Mouse (Mus musculus) heart, embryonic 15.5 days (tissue): ENCODE measurements around the gene Glp2r. TPM values are rescaled to one million over a fixed set of nuclear protein-coding genes. Genes with fewer than 3 reads are reported as not detected.

Experiments used
- ATAC-seq: fragments of 200-750 bp; cut with Nextera tagmentation; replicated peaks from 2 replicates; pipeline ENCODE4 v1.8.0; 2017; ENCODE audit warnings: low read depth, moderate TSS enrichment; ENCODE audit not compliant: insufficient number of reproducible peaks, insufficient read depth, low FRiP score
- H3K27ac ChIP-seq: fragments of 300-500 bp; sonication (generic); 2 replicates; pipeline ENCODE4 v1.5.1; 2015; ENCODE audit warnings: mild to moderate bottlenecking, inconsistent platforms
- H3K27me3 ChIP-seq: fragments of 300-500 bp; sonication (generic); 2 replicates; pipeline ENCODE4 v1.6.1; 2015; ENCODE audit warnings: inconsistent platforms
- H3K36me3 ChIP-seq: fragments of 300-500 bp; sonication (generic); 2 replicates; pipeline ENCODE4 v1.6.1; 2015; ENCODE audit warnings: mild to moderate bottlenecking, inconsistent platforms
- H3K4me1 ChIP-seq: fragments of 300-500 bp; sonication (generic); replicated peaks from 2 replicates; pipeline ENCODE4 v1.6.1; 2015; ENCODE audit warnings: inconsistent platforms
- H3K4me2 ChIP-seq: fragments of 300-500 bp; sonication (generic); 2 replicates; pipeline ENCODE4 v1.6.1; 2015; ENCODE audit warnings: inconsistent platforms, mild to moderate bottlenecking, moderate library complexity
- H3K4me3 ChIP-seq: fragments of 300-500 bp; sonication (generic); 2 replicates; pipeline ENCODE4 v1.5.1; 2015; ENCODE audit warnings: mild to moderate bottlenecking, inconsistent platforms
- H3K9ac ChIP-seq: fragments of 300-500 bp; sonication (generic); 2 replicates; pipeline ENCODE4 v1.6.1; 2015; ENCODE audit warnings: mild to moderate bottlenecking, inconsistent platforms
- H3K9me3 ChIP-seq: fragments of 300-500 bp; sonication (generic); replicated peaks from 2 replicates; pipeline ENCODE4 v1.6.1; 2016; ENCODE audit warnings: inconsistent platforms
- WGBS: fragments of 180-500 bp; shearing (Covaris S2); methylation state at CpG from one replicate; pipeline ENCODE4 v1.1.7; 2015; ENCODE audit warnings: mixed read lengths; 5-methylcytosine and 5-hydroxymethylcytosine counted together
- polyA plus RNA-seq: library from polyadenylated mRNA; unstranded; fragments of >200 nt; fragmentation: Nextera tagmentation; extraction: Ambion mirVana; gene quantifications from 2 replicates; pipeline ENCODE4 v1.2.1, GENCODE M21; 2015

Glp2r gene
- polyA plus RNA-seq = not detected in 2 replicates

- H3K4me2 ChIP-seq = no peak within 1 kb of the TSS
- H3K9me3 ChIP-seq = no peaks in the 10 kb centered on the region
- no peak within 1 kb of the TSS for H3K4me3 ChIP-seq
- no peaks in the 10 kb centered on the region for H3K27me3 ChIP-seq
- no peak within 1 kb of the TSS for H3K9ac ChIP-seq
- no peak within 1 kb of the TSS for H3K27ac ChIP-seq
- 70% methylated on average over 14 of the region's 14 CpGs for WGBS
- H3K36me3 ChIP-seq = no peaks in the 10 kb centered on the region
- H3K4me1 ChIP-seq = no peaks in the 10 kb centered on the region; the same call in 1 of the 2 replicates
- no peak for ATAC-seq
These were observed at the start of gene Glp2r for GRCm38 (mm10) chr11:67771053-67771452. Glp2r (minus strand) TSS chr11:67771153.

DNA sequence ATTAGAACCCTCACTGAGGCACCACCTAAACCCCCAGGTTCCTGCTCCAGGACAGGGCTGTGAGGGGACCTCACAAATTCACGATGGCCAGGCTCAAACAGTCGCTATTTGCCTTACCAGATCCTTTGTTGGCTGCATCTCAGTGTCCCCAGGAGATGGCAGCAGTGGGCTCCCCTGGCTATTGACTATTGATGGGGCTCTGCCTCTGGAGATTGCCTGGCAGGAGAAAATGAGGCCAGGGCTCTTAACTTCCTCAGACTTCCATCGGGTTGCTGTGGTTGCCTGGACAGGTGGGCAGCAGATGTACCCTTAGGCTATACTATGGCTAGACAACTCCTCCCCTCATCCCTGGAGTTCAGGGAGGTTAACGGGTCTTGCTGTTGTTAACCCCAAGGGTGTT, 49.3 kb upstream of the Glp2r start:
- H3K27ac ChIP-seq = no peak overlapping the region
- no peak overlapping the region for H3K9ac ChIP-seq
- no peaks in the 10 kb centered on the region for H3K27me3 ChIP-seq
- no peak overlapping the region for H3K4me3 ChIP-seq
- no peaks in the 10 kb centered on the region for H3K36me3 ChIP-seq
- WGBS = 25% methylated on average over 4 of the region's 4 CpGs
- peak overlapping the region; percentile 58 for H3K4me2 ChIP-seq
- no peaks in the 10 kb centered on the region for H3K9me3 ChIP-seq
- peaks cover 3% of the 10 kb centered on the region; the same call in 1 of the 2 replicates for H3K4me1 ChIP-seq
- ATAC-seq = no peak

DNA sequence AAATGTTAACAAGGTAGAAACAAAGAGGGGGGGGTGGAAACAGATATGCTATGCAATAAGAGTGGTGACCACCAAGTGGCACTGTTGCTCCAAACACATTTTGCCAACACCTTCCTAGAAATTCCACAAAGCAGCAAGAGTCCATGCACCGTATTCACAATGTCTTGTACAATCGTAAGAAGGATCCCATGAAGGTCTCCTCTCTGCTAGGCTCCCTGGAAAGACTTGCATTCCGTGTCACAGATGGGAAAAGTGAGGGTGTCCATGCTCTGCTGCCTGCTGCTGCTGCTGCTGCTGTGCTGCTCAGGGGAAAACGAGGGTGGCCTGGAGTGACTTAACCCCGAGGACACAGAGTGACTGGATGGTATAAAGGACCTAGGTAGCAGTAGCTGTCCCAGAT, 48.7 kb upstream of the Glp2r start:
- peaks cover 3% of the 10 kb centered on the region; the same call in 1 of the 2 replicates for H3K4me1 ChIP-seq
- no peak overlapping the region for H3K27ac ChIP-seq
- peak overlapping the region; percentile 35; the same call in 1 of the 2 replicates for H3K9ac ChIP-seq
- 0 out of 2 replicates have a peak overlapping the region, but pooled peaks have one; percentile 22 for H3K4me3 ChIP-seq
- 9% methylated on average over 5 of the region's 5 CpGs for WGBS
- H3K36me3 ChIP-seq = no peaks in the 10 kb centered on the region
- H3K9me3 ChIP-seq = no peaks in the 10 kb centered on the region
- no peak for ATAC-seq
- peak overlapping the region; percentile 58 for H3K4me2 ChIP-seq
- H3K27me3 ChIP-seq = no peaks in the 10 kb centered on the region

DNA sequence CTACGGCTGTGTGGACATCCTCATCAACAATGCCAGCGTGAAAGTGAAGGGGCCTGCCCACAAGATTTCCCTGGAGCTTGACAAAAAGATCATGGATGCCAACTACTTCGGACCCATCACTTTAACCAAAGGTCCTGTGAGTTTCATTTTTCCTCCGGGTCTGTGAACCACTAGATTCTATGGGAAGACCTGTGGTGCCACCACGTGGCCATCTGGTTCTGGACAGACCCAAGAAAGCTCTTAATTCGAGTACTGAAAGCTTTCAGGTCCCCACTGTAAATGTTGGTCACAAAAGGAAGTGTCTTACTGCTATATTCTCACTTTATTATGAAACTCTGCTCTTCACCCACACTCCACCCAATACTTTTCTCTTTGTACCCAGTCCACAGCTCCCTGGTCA, 40.6 kb upstream of the Glp2r start:
- Histone ChIP-seq H3K9me3 (no peaks in the 10 kb centered on the region), H3K27me3 (no peaks in the 10 kb centered on the region), H3K9ac (no peak overlapping the region), H3K27ac (no peak overlapping the region), H3K4me3 (no peak overlapping the region), H3K36me3 (no peaks in the 10 kb centered on the region), H3K4me1 (peaks cover 3% of the 10 kb centered on the region; the same call in 1 of the 2 replicates), H3K4me2 (no peak overlapping the region)
- ATAC-seq = no peak
- WGBS = 67% methylated on average over 6 of the region's 6 CpGs

- 57% methylated on average over 5 of the region's 5 CpGs for WGBS
- no peak for ATAC-seq
These were observed 37.1 kb upstream of the Glp2r start for GRCm38 (mm10) chr11:67808051-67808450.

GRCm38 (mm10) chr11:67806832-67807597, 36.1 kb upstream of the Glp2r start:
- Histone ChIP-seq H3K36me3 (no peaks in the 10 kb centered on the region), H3K9ac (no peak overlapping the region), H3K4me3 (no peak overlapping the region), H3K4me2 (no peak overlapping the region), H3K4me1 (peaks cover 3% of the 10 kb centered on the region), H3K27me3 (no peaks in the 10 kb centered on the region), H3K9me3 (no peaks in the 10 kb centered on the region), H3K27ac (no peak overlapping the region)
- 76% methylated on average over 11 of the region's 11 CpGs for WGBS
- no peak for ATAC-seq

More at GRCm38 (mm10) chr11:67808051-67808450, 37.1 kb upstream of the Glp2r start:
- Histone ChIP-seq H3K36me3 (no peaks in the 10 kb centered on the region), H3K27ac (no peak overlapping the region), H3K4me2 (no peak overlapping the region), H3K27me3 (no peaks in the 10 kb centered on the region), H3K4me3 (no peak overlapping the region), H3K4me1 (peaks cover 3% of the 10 kb centered on the region), H3K9me3 (no peaks in the 10 kb centered on the region), H3K9ac (no peak overlapping the region)

- Histone ChIP-seq H3K9me3 (no peaks in the 10 kb centered on the region), H3K36me3 (no peaks in the 10 kb centered on the region), H3K9ac (no peak overlapping the region), H3K4me3 (no peak overlapping the region), H3K4me2 (no peak overlapping the region), H3K27ac (no peak overlapping the region), H3K27me3 (no peaks in the 10 kb centered on the region), H3K4me1 (peaks cover 15% of the 10 kb centered on the region)
- ATAC-seq = no peak
- WGBS = 90% methylated on average over 1 of the region's 1 CpGs
These were observed 34.6 kb upstream of the Glp2r start for GRCm38 (mm10) chr11:67805538-67805937.

DNA sequence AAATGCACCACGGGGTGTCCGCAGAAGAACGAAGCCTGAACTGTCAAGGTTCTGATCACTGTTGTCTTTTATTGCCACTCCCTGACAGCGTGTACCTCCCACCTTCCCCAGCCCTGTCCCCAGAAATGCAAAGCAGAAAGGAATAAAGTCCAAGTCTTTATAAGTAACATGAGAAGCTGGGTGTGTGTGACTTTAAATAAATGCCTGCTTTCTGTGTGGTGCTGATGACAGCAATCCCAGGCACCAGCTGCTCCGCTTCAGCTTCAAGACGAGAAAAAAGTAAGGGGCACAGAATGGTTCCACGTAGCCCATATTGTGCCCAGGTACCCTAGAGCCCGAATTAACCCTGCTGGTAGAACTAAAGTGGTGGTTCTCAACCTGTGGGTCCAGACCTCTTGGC, 30.2 kb upstream of the Glp2r start:
- 39% methylated on average over 8 of the region's 8 CpGs for WGBS
- no peak for ATAC-seq
- Histone ChIP-seq H3K27me3 (no peaks in the 10 kb centered on the region), H3K36me3 (no peaks in the 10 kb centered on the region), H3K4me1 (peaks cover 38% of the 10 kb centered on the region), H3K9ac (no peak overlapping the region), H3K4me3 (no peak overlapping the region), H3K9me3 (no peaks in the 10 kb centered on the region), H3K4me2 (no peak overlapping the region), H3K27ac (no peak overlapping the region)

GRCm38 (mm10) chr11:67800130-67800723, 29.3 kb upstream of the Glp2r start:
- 0 out of 2 replicates have a peak overlapping the region, but pooled peaks have one; percentile 55 for H3K4me2 ChIP-seq
- no peak overlapping the region for H3K4me3 ChIP-seq

DNA sequence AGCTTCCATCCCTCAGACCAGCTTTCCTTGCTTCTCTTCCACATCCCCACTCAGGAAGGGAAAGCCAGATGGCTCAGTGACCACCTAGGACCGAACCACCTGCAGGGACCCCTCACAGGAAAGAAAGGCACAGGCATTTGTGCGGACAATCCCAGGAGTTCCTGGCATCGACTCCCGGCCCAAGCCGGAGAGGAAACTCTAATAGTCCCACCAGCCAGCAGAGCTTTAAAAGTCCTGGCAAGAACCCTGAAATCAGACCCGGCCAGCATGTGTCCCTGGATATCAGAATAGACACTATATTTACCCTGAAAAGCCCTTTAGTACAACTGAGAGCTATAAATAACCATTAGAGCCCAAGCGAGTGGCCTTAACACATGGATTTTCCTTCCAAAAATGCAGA, 27.0 kb upstream of the Glp2r start, which contains the start of gene Dhrs7c:
Gene Dhrs7c, plus strand, starts transcription at position 257 of the 400 bp plus-strand sequence.
- peak; percentile 70; the same call in 1 of the 2 replicates for ATAC-seq
- Histone ChIP-seq H3K27ac (peak within 1 kb of the TSS; percentile 74), H3K9me3 (no peaks in the 10 kb centered on the region), H3K27me3 (no peaks in the 10 kb centered on the region), H3K9ac (peak within 1 kb of the TSS; percentile 37; the same call in 1 of the 2 replicates), H3K4me1 (peaks cover 42% of the 10 kb centered on the region), H3K4me2 (peak within 1 kb of the TSS; percentile 55), H3K36me3 (no peaks in the 10 kb centered on the region), H3K4me3 (peak within 1 kb of the TSS; percentile 36)
- 31% methylated on average over 7 of the region's 7 CpGs for WGBS

More at GRCm38 (mm10) chr11:67800130-67800723, 29.3 kb upstream of the Glp2r start:
- no peak for ATAC-seq
- no peaks in the 10 kb centered on the region for H3K36me3 ChIP-seq
- no peaks in the 10 kb centered on the region for H3K27me3 ChIP-seq
- peaks cover 42% of the 10 kb centered on the region for H3K4me1 ChIP-seq
- H3K9me3 ChIP-seq = no peaks in the 10 kb centered on the region
- H3K27ac ChIP-seq = no peak overlapping the region
- no peak overlapping the region for H3K9ac ChIP-seq

DNA sequence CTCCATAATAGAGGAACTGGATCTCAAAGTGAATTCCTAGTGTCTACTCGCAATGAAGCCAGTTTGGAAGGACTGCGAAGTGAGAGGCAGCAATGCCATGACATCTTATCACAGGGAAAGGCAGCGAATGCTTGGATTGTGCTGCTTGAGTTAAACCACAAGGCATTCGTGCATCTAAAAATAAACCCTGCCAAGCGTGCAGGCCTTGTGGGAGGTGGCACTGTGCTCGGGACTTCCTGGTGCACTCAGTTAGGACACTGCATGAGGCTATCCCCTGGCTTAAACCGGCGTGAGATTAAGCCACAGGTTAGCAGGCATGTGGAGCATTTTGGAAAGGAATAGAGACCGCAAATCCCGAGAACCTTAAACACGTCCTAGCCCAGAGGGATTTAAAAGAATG, 19.2 kb upstream of the Glp2r start:
- Histone ChIP-seq H3K27me3 (no peaks in the 10 kb centered on the region), H3K4me2 (no peak overlapping the region), H3K4me3 (no peak overlapping the region), H3K27ac (peak overlapping the region; percentile 77), H3K9me3 (no peaks in the 10 kb centered on the region), H3K36me3 (no peaks in the 10 kb centered on the region), H3K4me1 (peaks cover 10% of the 10 kb centered on the region), H3K9ac (no peak overlapping the region)
- WGBS = 34% methylated on average over 11 of the region's 11 CpGs
- ATAC-seq = peak; percentile 85
